Mouse (Mus musculus): Measurements from ENCODE around the gene Ccdc184. TPM values are rescaled to one million over a fixed set of nuclear protein-coding genes. Genes with fewer than 3 reads are reported as not detected.

The Ccdc184 gene
- polyA plus RNA-seq, 1 experiment from 2014 or later = 12.2 TPM

DNA sequence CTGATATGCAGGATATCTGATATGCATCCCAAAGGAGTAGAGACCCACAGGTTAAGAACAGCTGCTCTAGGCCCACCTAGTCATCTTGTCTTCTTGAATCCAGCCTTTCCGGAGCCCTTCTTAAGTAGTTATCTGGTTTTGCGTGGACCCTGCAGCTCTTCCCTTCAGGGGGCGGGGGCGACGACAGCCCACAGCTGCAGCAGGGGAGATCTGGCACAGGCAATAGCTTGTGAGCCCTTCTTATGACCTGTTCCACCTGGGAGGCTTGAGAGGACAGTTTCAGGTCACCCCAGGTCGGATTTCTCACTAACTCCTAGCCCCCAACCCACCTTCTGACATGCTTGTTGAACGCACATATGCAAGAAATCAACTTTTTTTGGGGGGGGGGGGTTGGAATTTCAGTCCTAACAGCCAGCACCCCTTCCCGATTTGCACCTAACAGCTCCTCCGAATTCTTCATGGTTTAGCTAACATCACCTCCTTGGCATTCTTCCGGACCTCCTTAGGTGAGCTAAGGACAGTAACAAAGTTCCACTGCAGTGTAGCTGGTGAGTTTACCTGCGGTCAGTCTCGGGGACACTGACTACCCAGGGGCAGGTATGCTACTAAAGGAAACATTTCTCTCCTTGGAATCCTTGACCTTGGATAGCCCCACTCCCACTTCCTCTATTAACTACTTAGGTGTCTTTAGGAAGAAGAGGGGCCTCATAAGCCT, 15.1 kb downstream of the Ccdc184 start:
- H3K27ac ChIP-seq = no peak overlapping the region
- peaks cover 13% of the 10 kb centered on the region for H3K4me1 ChIP-seq (replicated peaks)
- DNase-seq (ENCODE audit: low spot score) = no peak
- no peak overlapping the region for H3K4me3 ChIP-seq
- WGBS = 71% methylated on average over 12 of the region's 12 CpGs
- peaks cover 28% of the 10 kb centered on the region for H3K27me3 ChIP-seq (ENCODE audit: insufficient read depth, poor library complexity, severe bottlenecking)
- no peaks in the 10 kb centered on the region for H3K9me3 ChIP-seq
- H3K36me3 ChIP-seq = no peaks in the 10 kb centered on the region

DNA sequence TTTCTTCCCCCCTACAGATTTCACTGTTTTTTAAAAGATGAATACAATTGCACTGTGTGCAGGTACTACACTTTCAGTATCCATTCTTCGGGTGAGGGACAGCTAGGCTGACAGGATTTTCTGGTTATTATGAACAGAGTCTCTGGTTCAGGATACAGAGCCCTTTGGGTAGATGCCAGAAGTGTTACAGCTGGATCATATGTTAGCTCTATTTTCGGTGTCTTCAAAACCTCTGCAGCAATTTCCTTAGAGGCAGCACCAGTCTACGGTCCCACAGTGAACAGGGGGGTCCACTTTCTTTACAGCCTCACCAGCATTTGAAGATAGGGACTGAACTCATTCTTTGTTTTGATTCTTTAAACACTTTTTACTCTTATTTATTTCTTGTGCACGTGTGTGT, 17.5 kb downstream of the Ccdc184 start:
- H3K27ac ChIP-seq = no peak overlapping the region
- H3K4me1 ChIP-seq (replicated peaks) = peaks cover 13% of the 10 kb centered on the region
- H3K27me3 ChIP-seq (ENCODE audit: insufficient read depth, poor library complexity, severe bottlenecking) = peaks cover 9% of the 10 kb centered on the region
- WGBS = 82% methylated on average over 4 of the region's 4 CpGs
- H3K9me3 ChIP-seq = no peaks in the 10 kb centered on the region
- H3K36me3 ChIP-seq = no peaks in the 10 kb centered on the region
- no peak overlapping the region for H3K4me3 ChIP-seq
- DNase-seq (ENCODE audit: low spot score) = no peak

DNA sequence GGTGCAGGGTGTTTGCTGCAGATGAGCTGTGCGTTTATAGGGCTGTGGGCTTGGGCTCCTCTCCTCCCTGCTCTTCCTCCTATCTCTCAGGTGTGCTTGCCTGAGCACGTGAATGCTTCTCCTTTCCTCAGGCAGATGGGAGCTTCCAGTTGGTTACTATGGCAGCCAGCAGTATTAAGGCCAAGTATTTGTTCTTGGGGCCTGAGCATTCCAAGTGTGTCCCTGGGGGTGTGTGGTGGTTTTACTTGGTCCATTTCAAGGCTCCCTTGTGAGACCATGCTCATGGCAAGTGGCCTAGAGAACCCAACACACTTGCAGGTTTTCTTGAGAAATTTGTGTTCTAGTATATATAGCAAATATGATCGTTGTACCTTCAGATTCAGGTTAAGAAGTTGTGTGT, 28.5 kb downstream of the Ccdc184 start, which contains the start of gene Olfr288:
TSS of gene Olfr288 (minus strand) at position 101 of the 400 bp plus-strand sequence.
- no peaks in the 10 kb centered on the region for H3K27me3 ChIP-seq (ENCODE audit: insufficient read depth, poor library complexity, severe bottlenecking)
- H3K27ac ChIP-seq = no peak within 1 kb of the TSS
- H3K4me1 ChIP-seq (replicated peaks) = no peaks in the 10 kb centered on the region
- 62% methylated on average over 3 of the region's 3 CpGs for WGBS
- no peaks in the 10 kb centered on the region for H3K36me3 ChIP-seq
- no peaks in the 10 kb centered on the region for H3K9me3 ChIP-seq
- no peak for DNase-seq (ENCODE audit: low spot score)
- H3K4me3 ChIP-seq = no peak within 1 kb of the TSS

DNA sequence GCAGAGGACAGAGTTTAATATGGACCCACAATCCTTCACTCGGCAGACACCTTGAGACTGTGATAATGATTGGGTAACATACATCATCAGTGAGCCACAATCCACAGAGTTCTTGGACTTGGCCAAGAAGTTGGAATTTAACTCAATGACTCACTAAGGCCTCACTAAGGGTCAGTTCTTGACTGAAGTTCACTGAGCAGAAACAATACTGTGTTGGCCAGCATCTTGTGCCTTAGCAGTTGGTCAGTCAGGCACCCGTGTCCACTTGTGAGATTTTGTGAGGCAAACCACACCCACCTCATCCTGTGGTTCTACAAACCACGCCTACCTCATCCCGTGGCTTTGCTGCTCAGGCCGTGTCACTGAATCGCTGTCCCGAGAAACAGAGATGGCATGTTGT, 42.7 kb downstream of the Ccdc184 start:
- Histone ChIP-seq H3K4me1 (replicated peaks) (no peaks in the 10 kb centered on the region), H3K4me3 (no peak overlapping the region), H3K36me3 (no peaks in the 10 kb centered on the region), H3K27me3 (ENCODE audit: insufficient read depth, poor library complexity, severe bottlenecking) (no peaks in the 10 kb centered on the region), H3K27ac (no peak overlapping the region), H3K9me3 (no peaks in the 10 kb centered on the region)
- WGBS = 82% methylated on average over 7 of the region's 7 CpGs
- no peak for DNase-seq (ENCODE audit: low spot score)

DNA sequence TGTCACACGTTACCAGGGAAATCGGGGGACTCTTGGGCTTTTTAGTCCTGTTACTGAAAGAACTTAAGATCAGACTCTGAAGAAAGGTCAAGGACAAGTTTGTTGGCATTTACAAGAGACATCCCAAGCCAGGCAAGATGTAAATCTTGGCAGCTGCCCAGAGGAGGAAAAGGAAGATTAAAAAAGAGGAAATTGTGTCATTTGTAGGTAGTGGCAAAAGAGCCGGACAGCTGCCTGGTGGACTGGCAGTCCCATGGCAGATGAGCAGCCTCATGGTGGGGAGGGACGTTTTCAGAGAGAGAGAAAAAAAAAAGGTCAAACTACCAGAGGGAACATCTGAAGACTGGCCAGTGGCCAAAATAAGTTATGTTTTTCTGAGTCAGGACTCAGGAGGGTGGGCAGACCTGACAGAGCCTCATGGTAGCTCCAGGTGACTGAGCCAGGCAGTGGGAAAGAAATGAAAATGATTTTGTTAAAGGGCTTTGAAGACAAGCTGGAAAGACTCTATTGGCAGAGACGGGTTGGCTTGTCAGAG, 46.4 kb downstream of the Ccdc184 start:
- Histone ChIP-seq H3K36me3 (no peaks in the 10 kb centered on the region), H3K27me3 (ENCODE audit: insufficient read depth, poor library complexity, severe bottlenecking) (no peaks in the 10 kb centered on the region), H3K4me1 (replicated peaks) (no peaks in the 10 kb centered on the region), H3K4me3 (no peak overlapping the region), H3K9me3 (no peaks in the 10 kb centered on the region), H3K27ac (no peak overlapping the region)
- 82% methylated on average over 5 of the region's 5 CpGs for WGBS
- no peak for DNase-seq (ENCODE audit: low spot score)

DNA sequence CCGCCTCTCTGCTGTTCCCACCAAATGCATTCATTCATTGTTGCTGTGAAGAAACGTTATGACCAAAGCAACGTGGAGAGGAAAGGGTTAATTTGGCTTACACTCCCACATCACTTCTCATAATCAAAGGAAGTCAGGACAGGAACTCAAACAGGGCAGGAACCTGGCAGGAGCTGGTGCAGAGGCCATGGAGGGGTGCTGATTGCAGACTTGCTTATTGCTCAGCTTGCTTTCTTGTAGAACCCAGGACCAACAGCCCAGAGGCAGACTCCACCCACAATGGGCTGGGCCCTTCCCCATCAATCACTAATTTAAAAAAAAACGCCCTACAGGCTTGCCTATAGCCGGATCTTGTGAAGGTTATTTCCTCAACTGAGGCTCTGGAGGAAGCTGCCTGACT, 47.2 kb downstream of the Ccdc184 start:
- DNase-seq (ENCODE audit: low spot score) = no peak
- Histone ChIP-seq H3K36me3 (no peaks in the 10 kb centered on the region), H3K9me3 (no peaks in the 10 kb centered on the region), H3K4me3 (no peak overlapping the region), H3K4me1 (replicated peaks) (no peaks in the 10 kb centered on the region), H3K27me3 (ENCODE audit: insufficient read depth, poor library complexity, severe bottlenecking) (no peaks in the 10 kb centered on the region), H3K27ac (no peak overlapping the region)
- WGBS = 79% methylated on average over 5 of the region's 5 CpGs

Other genes starting within 250 kb of the Ccdc184 start
- 58.9 and 64.5 TPM in 2 replicates for gene Tmem106c, start 203.0 kb upstream of the Ccdc184 start, polyA plus RNA-seq (2016; fragmentation: Nextera tagmentation; extraction: Ambion mirVana)
- gene Col2a1, start 162.5 kb upstream of the Ccdc184 start, polyA plus RNA-seq (2016; fragmentation: Nextera tagmentation; extraction: Ambion mirVana) = 196 and 224 TPM in 2 replicates
- gene Pfkm, start 74.6 kb upstream of the Ccdc184 start, polyA plus RNA-seq (2016; fragmentation: Nextera tagmentation; extraction: Ambion mirVana) = 33.0 and 37.9 TPM in 2 replicates
- gene Senp1, start 73.4 kb upstream of the Ccdc184 start, polyA plus RNA-seq (2016; fragmentation: Nextera tagmentation; extraction: Ambion mirVana) = 36.5 and 44.1 TPM in 2 replicates
- gene Asb8, start 1.5 kb upstream of the Ccdc184 start, polyA plus RNA-seq (2016; fragmentation: Nextera tagmentation; extraction: Ambion mirVana) = 39.4 and 48.8 TPM in 2 replicates
- not detected in 2 replicates for gene Olfr288, start 28.4 kb downstream of the Ccdc184 start, polyA plus RNA-seq (2016; fragmentation: Nextera tagmentation; extraction: Ambion mirVana)
- gene Gm44579, start 53.8 kb downstream of the Ccdc184 start, polyA plus RNA-seq (2016; fragmentation: Nextera tagmentation; extraction: Ambion mirVana) = not detected in 2 replicates
- not detected in 2 replicates for gene Olfr287, start 53.9 kb downstream of the Ccdc184 start, polyA plus RNA-seq (2016; fragmentation: Nextera tagmentation; extraction: Ambion mirVana)
- gene Olfr286, start 67.3 kb downstream of the Ccdc184 start, polyA plus RNA-seq (2016; fragmentation: Nextera tagmentation; extraction: Ambion mirVana) = not detected in 2 replicates
- not detected in 2 replicates for gene H1fnt, start 90.1 kb downstream of the Ccdc184 start, polyA plus RNA-seq (2016; fragmentation: Nextera tagmentation; extraction: Ambion mirVana)
- gene Zfp641, start 129.0 kb downstream of the Ccdc184 start, polyA plus RNA-seq (2016; fragmentation: Nextera tagmentation; extraction: Ambion mirVana) = 0.66 and 1.3 TPM in 2 replicates
- gene Olfr285, start 150.2 kb downstream of the Ccdc184 start, polyA plus RNA-seq (2016; fragmentation: Nextera tagmentation; extraction: Ambion mirVana) = not detected in 2 replicates
- not detected in 2 replicates for gene Olfr284, start 173.8 kb downstream of the Ccdc184 start, polyA plus RNA-seq (2016; fragmentation: Nextera tagmentation; extraction: Ambion mirVana)
- not detected in 2 replicates for gene Olfr283, start 213.8 kb downstream of the Ccdc184 start, polyA plus RNA-seq (2016; fragmentation: Nextera tagmentation; extraction: Ambion mirVana)

Data from hindbrain, embryonic 10.5 days (tissue).